Mouse (Mus musculus): Measurements from ENCODE around the gene Usp20.

GRCm38 (mm10) chr2:31057549-31058177, 75.6 kb downstream of the Usp20 start:
- TF ChIP-seq CTCF (IDR thresholded peaks at IDR 0.05; ENCODE audit: extremely low read depth, insufficient read length, insufficient replicate concordance, low read depth, low read length) (no peak), POLR2A (IDR thresholded peaks at IDR 0.05; ENCODE audit: low read depth, low read length) (no peak)

Data from small intestine, adult 2 months (tissue).